Mouse (Mus musculus): ENCODE data around the gene Jpt1. TPM values are rescaled to one million over a fixed set of nuclear protein-coding genes. Genes with fewer than 3 reads are reported as not detected.
"Not testable (repeated sequence)": the region's sequence is repeated elsewhere in the genome, so short reads cannot be mapped to it uniquely, and the experiment has no call there.

Jpt1 gene
- polyA plus RNA-seq, 1 experiment from 2014 or later, result 496 TPM

GRCm38 (mm10) chr11:115496559-115496958 lies 17.6 kb downstream of the Jpt1 start:
- not testable (repeated sequence) for ATAC-seq
- peaks cover 11% of the 10 kb centered on the region; the same call in 1 of the 2 replicates for H3K36me3 ChIP-seq (ENCODE audit: control insufficient read depth, insufficient read depth, low read length)

GRCm38 (mm10) chr11:115492387-115492786 lies 21.8 kb downstream of the Jpt1 start:
- H3K27me3 ChIP-seq (replicated peaks; ENCODE audit: control insufficient read depth, insufficient read depth, low read length), result no peaks in the 10 kb centered on the region
- 30% methylated on average over 6 of the region's 6 CpGs for WGBS
- H3K9ac ChIP-seq (ENCODE audit: low read depth, low read length), result peak overlapping the region; percentile 79

More at GRCm38 (mm10) chr11:115496559-115496958, 17.6 kb downstream of the Jpt1 start:
- H3K27me3 ChIP-seq (replicated peaks; ENCODE audit: control insufficient read depth, insufficient read depth, low read length); H3K4me3 ChIP-seq (ENCODE audit: low read length); H3K9me3 ChIP-seq (ENCODE audit: control insufficient read depth, low read length); H3K27ac ChIP-seq (ENCODE audit: low read length); H3K9ac ChIP-seq (ENCODE audit: low read depth, low read length); H3K4me2 ChIP-seq (ENCODE audit: low read depth, low read length); H3K4me1 ChIP-seq (ENCODE audit: control insufficient read depth, insufficient read depth, low read length): not testable (repeated sequence)
- 90% methylated on average over 9 of the region's 9 CpGs for WGBS

GRCm38 (mm10) chr11:115491356-115492083 lies 22.7 kb downstream of the Jpt1 start, which contains the start of gene Nt5c:
Nt5c (minus strand) TSS chr11:115491862.
- Histone ChIP-seq H3K36me3 (ENCODE audit: control insufficient read depth, insufficient read depth, low read length) (peaks cover 6% of the 10 kb centered on the region), H3K27me3 (replicated peaks; ENCODE audit: control insufficient read depth, insufficient read depth, low read length) (no peaks in the 10 kb centered on the region), H3K4me3 (ENCODE audit: low read length) (peak within 1 kb of the TSS; percentile 66), H3K9ac (ENCODE audit: low read depth, low read length) (peak within 1 kb of the TSS; percentile 79), H3K27ac (ENCODE audit: low read length) (peak within 1 kb of the TSS; percentile 85), H3K4me1 (ENCODE audit: control insufficient read depth, insufficient read depth, low read length) (peaks cover 16% of the 10 kb centered on the region), H3K4me2 (ENCODE audit: low read depth, low read length) (peak within 1 kb of the TSS; percentile 81), H3K9me3 (ENCODE audit: control insufficient read depth, low read length) (no peaks in the 10 kb centered on the region)
- whole genome bisulfite sequencing, result under 1% methylated on average over 43 of the region's 43 CpGs
- ATAC-seq, result peak; percentile 96

More at GRCm38 (mm10) chr11:115492387-115492786, 21.8 kb downstream of the Jpt1 start:
- Histone ChIP-seq H3K36me3 (ENCODE audit: control insufficient read depth, insufficient read depth, low read length) (peaks cover 6% of the 10 kb centered on the region), H3K27ac (ENCODE audit: low read length) (peak overlapping the region; percentile 85), H3K9me3 (ENCODE audit: control insufficient read depth, low read length) (no peaks in the 10 kb centered on the region), H3K4me2 (ENCODE audit: low read depth, low read length) (peak overlapping the region; percentile 81), H3K4me1 (ENCODE audit: control insufficient read depth, insufficient read depth, low read length) (peaks cover 16% of the 10 kb centered on the region), H3K4me3 (ENCODE audit: low read length) (peak overlapping the region; percentile 66)
- no peak for ATAC-seq

- no peaks in the 10 kb centered on the region for H3K27me3 ChIP-seq (replicated peaks; ENCODE audit: control insufficient read depth, insufficient read depth, low read length)
- H3K36me3 ChIP-seq (ENCODE audit: control insufficient read depth, insufficient read depth, low read length), result peaks cover 6% of the 10 kb centered on the region
- H3K9ac ChIP-seq (ENCODE audit: low read depth, low read length), result peak overlapping the region; percentile 79
- peak overlapping the region; percentile 81 for H3K4me2 ChIP-seq (ENCODE audit: low read depth, low read length)
- WGBS, result 24% methylated on average over 25 of the region's 25 CpGs
- H3K27ac ChIP-seq (ENCODE audit: low read length), result peak overlapping the region; percentile 85
- no peaks in the 10 kb centered on the region for H3K9me3 ChIP-seq (ENCODE audit: control insufficient read depth, low read length)
- peaks cover 16% of the 10 kb centered on the region for H3K4me1 ChIP-seq (ENCODE audit: control insufficient read depth, insufficient read depth, low read length)
- ATAC-seq, result peak; percentile 45
- peak overlapping the region; percentile 66 for H3K4me3 ChIP-seq (ENCODE audit: low read length)
Measured at GRCm38 (mm10) chr11:115490441-115491355, 23.5 kb downstream of the Jpt1 start.

- peaks cover 16% of the 10 kb centered on the region for H3K4me1 ChIP-seq (ENCODE audit: control insufficient read depth, insufficient read depth, low read length)
- no peaks in the 10 kb centered on the region for H3K27me3 ChIP-seq (replicated peaks; ENCODE audit: control insufficient read depth, insufficient read depth, low read length)
- H3K4me2 ChIP-seq (ENCODE audit: low read depth, low read length), result no peak overlapping the region
- no peak for ATAC-seq
- no peak overlapping the region for H3K27ac ChIP-seq (ENCODE audit: low read length)
- WGBS, result 89% methylated on average over 19 of the region's 19 CpGs
- H3K9ac ChIP-seq (ENCODE audit: low read depth, low read length), result no peak overlapping the region
- no peaks in the 10 kb centered on the region for H3K9me3 ChIP-seq (ENCODE audit: control insufficient read depth, low read length)
- H3K36me3 ChIP-seq (ENCODE audit: control insufficient read depth, insufficient read depth, low read length), result peaks cover 6% of the 10 kb centered on the region
- H3K4me3 ChIP-seq (ENCODE audit: low read length), result no peak overlapping the region
Measured at GRCm38 (mm10) chr11:115488551-115489104, 25.6 kb downstream of the Jpt1 start.

- peaks cover 6% of the 10 kb centered on the region for H3K36me3 ChIP-seq (ENCODE audit: control insufficient read depth, insufficient read depth, low read length)
- peaks cover 2% of the 10 kb centered on the region; the same call in 1 of the 2 replicates for H3K4me1 ChIP-seq (ENCODE audit: control insufficient read depth, insufficient read depth, low read length)
- H3K27me3 ChIP-seq (replicated peaks; ENCODE audit: control insufficient read depth, insufficient read depth, low read length), result no peaks in the 10 kb centered on the region
- ATAC-seq, result no peak
- no peak overlapping the region for H3K9ac ChIP-seq (ENCODE audit: low read depth, low read length)
- H3K27ac ChIP-seq (ENCODE audit: low read length), result no peak overlapping the region
- no peak overlapping the region for H3K4me3 ChIP-seq (ENCODE audit: low read length)
- WGBS, result 69% methylated on average over 12 of the region's 12 CpGs
- H3K9me3 ChIP-seq (ENCODE audit: control insufficient read depth, low read length), result no peaks in the 10 kb centered on the region
- no peak overlapping the region for H3K4me2 ChIP-seq (ENCODE audit: low read depth, low read length)
Measured at GRCm38 (mm10) chr11:115485155-115485554, 29.0 kb downstream of the Jpt1 start.

- no peak for ATAC-seq
- Histone ChIP-seq H3K4me2 (ENCODE audit: low read depth, low read length) (no peak overlapping the region), H3K27ac (ENCODE audit: low read length) (no peak overlapping the region), H3K4me1 (ENCODE audit: control insufficient read depth, insufficient read depth, low read length) (no peaks in the 10 kb centered on the region), H3K36me3 (ENCODE audit: control insufficient read depth, insufficient read depth, low read length) (no peaks in the 10 kb centered on the region; the same call in 1 of the 2 replicates), H3K27me3 (replicated peaks; ENCODE audit: control insufficient read depth, insufficient read depth, low read length) (no peaks in the 10 kb centered on the region), H3K9me3 (ENCODE audit: control insufficient read depth, low read length) (no peaks in the 10 kb centered on the region), H3K4me3 (ENCODE audit: low read length) (no peak overlapping the region), H3K9ac (ENCODE audit: low read depth, low read length) (no peak overlapping the region)
- WGBS, result 16% methylated on average over 6 of the region's 6 CpGs
Measured at GRCm38 (mm10) chr11:115483726-115484125, 30.5 kb downstream of the Jpt1 start.

- H3K4me3 ChIP-seq (ENCODE audit: low read length), result no peak overlapping the region
Measured at GRCm38 (mm10) chr11:115483278-115483677, 30.9 kb downstream of the Jpt1 start.

More at GRCm38 (mm10) chr11:115483278-115483677, 30.9 kb downstream of the Jpt1 start:
- Histone ChIP-seq H3K4me2 (ENCODE audit: low read depth, low read length) (no peak overlapping the region), H3K27ac (ENCODE audit: low read length) (no peak overlapping the region), H3K9me3 (ENCODE audit: control insufficient read depth, low read length) (no peaks in the 10 kb centered on the region), H3K4me1 (ENCODE audit: control insufficient read depth, insufficient read depth, low read length) (no peaks in the 10 kb centered on the region), H3K36me3 (ENCODE audit: control insufficient read depth, insufficient read depth, low read length) (no peaks in the 10 kb centered on the region), H3K27me3 (replicated peaks; ENCODE audit: control insufficient read depth, insufficient read depth, low read length) (no peaks in the 10 kb centered on the region), H3K9ac (ENCODE audit: low read depth, low read length) (no peak overlapping the region)
- ATAC-seq, result no peak
- WGBS, result 73% methylated on average over 11 of the region's 11 CpGs

All from intestine, embryonic 16.5 days (tissue).